Mouse (Mus musculus): ENCODE measurements at regions not wholly inside any gene's neighbourhood (a gene's known extent, or its start where the extent isn't known, plus 50 kb on each side); places are given as distances from the start of the nearest gene placed in this dataset.

DNA sequence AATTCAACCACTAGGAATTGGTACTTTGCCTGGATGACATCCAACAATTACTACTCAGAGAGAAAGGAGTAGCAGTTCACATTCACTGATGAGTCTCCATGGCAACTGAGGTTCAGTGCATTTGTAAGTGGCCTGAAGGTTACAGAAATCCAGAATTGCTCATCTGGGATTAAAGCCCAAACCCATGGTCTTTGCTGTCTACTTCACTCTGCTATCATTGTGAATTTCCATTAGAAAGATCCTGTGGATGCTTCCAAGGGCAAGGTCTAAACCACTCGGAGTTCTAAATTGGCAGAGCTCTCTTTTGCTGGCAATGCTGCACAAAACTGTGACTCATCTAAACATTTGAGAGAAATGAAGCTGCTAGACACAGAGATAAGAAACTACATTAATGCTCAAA, 319.9 kb upstream of the Tbl1x start:
- DNase-seq (ENCODE audit: low spot score in 2 of 2) = peak; percentile 2 to 11
- TF ChIP-seq CTCF (conservative IDR thresholded peaks at IDR 0.05) = no peak
- H3K4me3 ChIP-seq = no peak overlapping the region
- H3K27ac ChIP-seq = no peak overlapping the region

DNA sequence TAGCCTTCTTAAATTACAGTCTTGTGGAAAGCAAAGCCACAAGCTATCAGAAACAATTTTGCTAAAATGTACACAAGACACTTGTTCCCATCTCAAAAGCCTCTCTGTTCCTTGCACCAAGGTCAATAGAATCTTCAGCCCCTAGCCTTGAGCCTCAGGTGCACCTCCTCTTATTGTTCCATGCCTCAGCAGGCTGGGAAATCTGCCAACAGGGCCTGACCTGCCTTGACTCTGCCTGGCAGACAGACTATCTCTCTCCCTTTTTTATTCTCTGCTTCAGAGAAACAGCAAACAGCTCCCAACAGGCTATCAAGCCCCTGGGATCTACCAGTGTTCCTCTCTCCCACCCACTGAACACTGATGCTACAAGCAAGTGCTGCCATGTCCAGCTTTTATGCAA, 302.1 kb upstream of the Tbl1x start:
- TF ChIP-seq CTCF (conservative IDR thresholded peaks at IDR 0.05) = no peak
- no peak overlapping the region for H3K27ac ChIP-seq
- DNase-seq (ENCODE audit: low spot score in 2 of 2) = no peak
- H3K4me3 ChIP-seq = no peak overlapping the region

DNA sequence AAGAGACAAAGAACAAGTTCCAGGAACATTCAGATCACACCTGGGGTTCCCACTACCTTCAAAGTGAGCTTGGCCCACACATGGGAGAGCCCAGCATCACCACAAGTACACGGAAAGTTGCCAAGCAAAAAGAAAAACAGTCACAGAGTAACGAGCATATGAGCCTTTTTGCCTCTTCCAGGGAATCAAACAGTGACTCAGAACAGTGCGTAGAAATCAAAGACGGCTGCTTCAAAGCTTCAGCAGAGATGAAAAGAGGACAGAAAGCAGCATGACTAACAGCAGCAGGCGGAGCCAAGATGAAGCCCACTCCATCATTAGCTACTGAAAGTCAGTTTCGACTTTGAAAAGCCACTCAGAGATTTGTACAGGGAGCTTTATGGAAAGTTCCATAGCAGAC, 291.5 kb upstream of the Tbl1x start:
- peak in 1 of 2 experiments; percentile 16 for DNase-seq (ENCODE audit: low spot score in 2 of 2)
- no peak overlapping the region for H3K4me3 ChIP-seq
- TF ChIP-seq CTCF (conservative IDR thresholded peaks at IDR 0.05) = no peak
- no peak overlapping the region for H3K27ac ChIP-seq

Data from layer of hippocampus, adult 2 months (tissue).